Mouse (Mus musculus): Measurements from ENCODE around the gene Tacc3.

GRCm38 (mm10) chr5:33629301-33629987 is 28.5 kb upstream of the Tacc3 start, which contains the start of the genes Fam53a and Gm9903:
- TF ChIP-seq GATA1 (IDR thresholded peaks at IDR 0.05; ENCODE audit: borderline replicate concordance, low read length) (no peak), FLI1 (IDR thresholded peaks at IDR 0.05; ENCODE audit: low read length) (no peak)

Measured in megakaryocyte, embryonic 14.5 days (primary cell).